Mouse (Mus musculus) liver, embryonic 11.5 days (tissue): Measurements from ENCODE around the gene Ankrd66. TPM values are rescaled to one million over a fixed set of nuclear protein-coding genes. Genes with fewer than 3 reads are reported as not detected.

Experiments
- ATAC-seq: fragments of 200-750 bp; cut with Nextera tagmentation; replicated peaks from 2 replicates; pipeline ENCODE4 v1.8.0; 2017; ENCODE audit warnings: moderate number of reproducible peaks, mild to moderate bottlenecking, moderate TSS enrichment, moderate library complexity; ENCODE audit not compliant: low FRiP score
- DNase-seq: peaks from one replicate; pipeline ENCODE4 v3.0.0-alpha.2; 2017; ENCODE audit warnings: low spot score
- H3K27ac ChIP-seq: fragments of 300-500 bp; sonication (generic); 2 replicates; pipeline ENCODE4 v1.5.1; 2014; ENCODE audit warnings: mild to moderate bottlenecking, low read depth, low read length, control low read depth
- H3K27me3 ChIP-seq: fragments of 300-500 bp; sonication (generic); replicated peaks from 2 replicates; pipeline ENCODE4 v1.6.1; 2014; ENCODE audit warnings: low read length, mixed read lengths; ENCODE audit not compliant: control insufficient read depth, insufficient read depth
- H3K36me3 ChIP-seq: fragments of 300-500 bp; sonication (generic); 2 replicates; pipeline ENCODE4 v1.6.1; 2014; ENCODE audit warnings: mild to moderate bottlenecking, low read length, moderate library complexity, mixed read lengths; ENCODE audit not compliant: control insufficient read depth, insufficient read depth
- H3K4me1 ChIP-seq: fragments of 300-500 bp; sonication (generic); replicated peaks from 2 replicates; pipeline ENCODE4 v1.6.1; 2014; ENCODE audit warnings: low read length, mixed read lengths; ENCODE audit not compliant: control insufficient read depth, insufficient read depth
- H3K4me2 ChIP-seq: fragments of 300-500 bp; sonication (generic); 2 replicates; pipeline ENCODE4 v1.6.1; 2014; ENCODE audit warnings: mild to moderate bottlenecking, control low read depth, moderate library complexity
- H3K4me3 ChIP-seq: fragments of 300-500 bp; sonication (generic); 2 replicates; pipeline ENCODE4 v1.5.1; 2014; ENCODE audit warnings: low read depth, low read length, control low read depth
- H3K9ac ChIP-seq: fragments of 300-500 bp; sonication (generic); 2 replicates; pipeline ENCODE4 v1.6.1; 2014; ENCODE audit warnings: low read depth, low read length, control low read depth
- H3K9me3 ChIP-seq: fragments of 300-500 bp; sonication (generic); 2 replicates; pipeline ENCODE4 v1.6.1; 2016; ENCODE audit warnings: low read length, inconsistent platforms, mixed read lengths; ENCODE audit not compliant: control insufficient read depth
- WGBS: fragments of 180-500 bp; shearing (Covaris S2); extraction: QIAGEN DNeasy Blood & Tissue Kit; methylation state at CpG from one replicate; pipeline ENCODE4 v1.1.7; 2014; 5-methylcytosine and 5-hydroxymethylcytosine counted together
- polyA plus RNA-seq: library from polyadenylated mRNA; unstranded; fragments of >200 nt; fragmentation: Nextera tagmentation; extraction: Ambion mirVana; gene quantifications from 2 replicates; pipeline ENCODE4 v1.2.1, GENCODE M21; 2014

The Ankrd66 gene
- polyA plus RNA-seq, 1 experiment from 2014 or later, result not detected

- WGBS, result 55% methylated on average over 3 of the region's 3 CpGs
- H3K4me1 ChIP-seq, result no peaks in the 10 kb centered on the region
- no peak for ATAC-seq
- H3K9me3 ChIP-seq, result no peaks in the 10 kb centered on the region
- no peaks in the 10 kb centered on the region for H3K27me3 ChIP-seq
- no peak overlapping the region for H3K4me3 ChIP-seq
- H3K4me2 ChIP-seq, result no peak overlapping the region
- no peak overlapping the region for H3K9ac ChIP-seq
- H3K27ac ChIP-seq, result no peak overlapping the region
- no peaks in the 10 kb centered on the region for H3K36me3 ChIP-seq
- DNase-seq, result no peak
Measured at GRCm38 (mm10) chr17:43520166-43520565, 23.3 kb downstream of the Ankrd66 start.

DNA sequence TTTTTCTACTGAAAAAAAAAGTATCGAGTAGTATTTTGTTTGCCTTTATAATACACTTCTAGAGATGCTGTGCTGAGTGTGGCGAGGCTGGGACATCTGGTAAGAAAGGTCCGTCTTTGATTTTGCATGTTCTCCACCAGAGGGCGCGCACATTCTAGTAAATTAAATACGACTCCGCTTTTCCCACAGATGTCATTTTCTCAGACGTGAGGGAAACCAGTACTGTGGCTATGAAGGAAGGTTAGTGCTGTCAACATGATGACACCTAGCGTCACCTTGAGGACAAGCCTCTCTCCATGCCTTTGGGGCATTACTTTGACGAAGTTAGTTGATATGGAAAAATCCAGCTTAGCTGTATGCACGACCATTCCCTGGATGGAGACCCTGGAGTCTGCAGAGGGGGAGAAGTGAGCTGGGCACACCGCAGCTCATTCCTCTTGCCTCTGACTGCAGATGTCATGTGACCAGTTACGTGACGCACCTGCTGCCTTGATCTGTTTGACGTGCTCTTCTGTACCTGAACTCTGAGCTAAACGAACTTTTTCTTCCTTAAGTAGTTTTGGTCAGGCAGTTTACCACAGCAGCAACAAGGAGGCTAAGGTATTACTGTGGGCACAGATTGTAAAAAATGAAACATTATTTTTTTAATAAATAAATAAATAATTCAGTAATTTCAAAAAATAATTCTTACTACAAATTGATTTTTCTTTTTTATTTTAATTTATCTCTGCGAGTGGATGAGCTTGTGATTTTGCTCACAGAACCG, 24.6 kb downstream of the Ankrd66 start:
- 27% methylated on average over 18 of the region's 18 CpGs for WGBS
- Histone ChIP-seq H3K36me3 (no peaks in the 10 kb centered on the region), H3K4me1 (no peaks in the 10 kb centered on the region), H3K9ac (no peak overlapping the region), H3K27ac (no peak overlapping the region), H3K27me3 (no peaks in the 10 kb centered on the region), H3K9me3 (no peaks in the 10 kb centered on the region), H3K4me2 (no peak overlapping the region), H3K4me3 (no peak overlapping the region)
- DNase-seq, result peak; percentile 39
- 0 out of 2 replicates have a peak, but pooled peaks have one; percentile 29 for ATAC-seq

- no peaks in the 10 kb centered on the region for H3K9me3 ChIP-seq
- H3K9ac ChIP-seq, result no peak overlapping the region
- H3K4me1 ChIP-seq, result no peaks in the 10 kb centered on the region
- DNase-seq (no peak), ATAC-seq (no peak)
- no peak overlapping the region for H3K4me2 ChIP-seq
- 81% methylated on average over 4 of the region's 4 CpGs for WGBS
- no peak overlapping the region for H3K27ac ChIP-seq
- no peaks in the 10 kb centered on the region for H3K36me3 ChIP-seq
- no peak overlapping the region for H3K4me3 ChIP-seq
- no peaks in the 10 kb centered on the region for H3K27me3 ChIP-seq
Measured at GRCm38 (mm10) chr17:43510782-43511181, 32.7 kb downstream of the Ankrd66 start.

GRCm38 (mm10) chr17:43504594-43504934, 38.9 kb downstream of the Ankrd66 start:
- 69% methylated on average over 6 of the region's 6 CpGs for WGBS
- H3K4me1 ChIP-seq, result no peaks in the 10 kb centered on the region
- H3K9me3 ChIP-seq, result no peaks in the 10 kb centered on the region
- no peak overlapping the region for H3K4me2 ChIP-seq
- no peak for DNase-seq
- H3K36me3 ChIP-seq, result no peaks in the 10 kb centered on the region
- no peak for ATAC-seq
- H3K27ac ChIP-seq, result no peak overlapping the region
- H3K27me3 ChIP-seq, result no peaks in the 10 kb centered on the region
- no peak overlapping the region for H3K4me3 ChIP-seq
- H3K9ac ChIP-seq, result no peak overlapping the region

GRCm38 (mm10) chr17:43503861-43504593, 39.4 kb downstream of the Ankrd66 start:
- H3K27me3 ChIP-seq, result no peaks in the 10 kb centered on the region
- no peaks in the 10 kb centered on the region for H3K9me3 ChIP-seq
- no peak for DNase-seq
- H3K4me3 ChIP-seq, result no peak overlapping the region
- H3K27ac ChIP-seq, result no peak overlapping the region
- no peak overlapping the region for H3K9ac ChIP-seq
- no peaks in the 10 kb centered on the region for H3K4me1 ChIP-seq
- WGBS, result 51% methylated on average over 4 of the region's 4 CpGs
- ATAC-seq, result no peak
- H3K4me2 ChIP-seq, result no peak overlapping the region
- H3K36me3 ChIP-seq, result no peaks in the 10 kb centered on the region

GRCm38 (mm10) chr17:43502592-43502991, 40.8 kb downstream of the Ankrd66 start, which contains the start of gene Mep1a:
Gene Mep1a (minus strand): TSS chr17:43502812.
- Histone ChIP-seq H3K4me1 (no peaks in the 10 kb centered on the region), H3K9ac (no peak within 1 kb of the TSS), H3K4me2 (no peak within 1 kb of the TSS), H3K36me3 (no peaks in the 10 kb centered on the region), H3K9me3 (no peaks in the 10 kb centered on the region), H3K27ac (no peak within 1 kb of the TSS), H3K27me3 (no peaks in the 10 kb centered on the region), H3K4me3 (no peak within 1 kb of the TSS)
- DNase-seq (no peak), ATAC-seq (no peak)
- WGBS, result 86% methylated on average over 9 of the region's 9 CpGs

GRCm38 (mm10) chr17:43501631-43502030, 41.8 kb downstream of the Ankrd66 start:
- WGBS, result 92% methylated on average over 5 of the region's 5 CpGs
- H3K27me3 ChIP-seq, result no peaks in the 10 kb centered on the region
- no peak overlapping the region for H3K27ac ChIP-seq
- DNase-seq (no peak), ATAC-seq (no peak)
- H3K4me3 ChIP-seq, result no peak overlapping the region
- no peak overlapping the region for H3K9ac ChIP-seq
- no peaks in the 10 kb centered on the region for H3K9me3 ChIP-seq
- no peak overlapping the region for H3K4me2 ChIP-seq
- H3K4me1 ChIP-seq, result no peaks in the 10 kb centered on the region
- no peaks in the 10 kb centered on the region for H3K36me3 ChIP-seq

- DNase-seq, result no peak
- Histone ChIP-seq H3K9ac (no peak overlapping the region), H3K4me3 (no peak overlapping the region), H3K4me1 (no peaks in the 10 kb centered on the region), H3K9me3 (no peaks in the 10 kb centered on the region), H3K4me2 (no peak overlapping the region), H3K27me3 (no peaks in the 10 kb centered on the region), H3K27ac (no peak overlapping the region), H3K36me3 (no peaks in the 10 kb centered on the region)
- 41% methylated on average over 3 of the region's 3 CpGs for WGBS
- ATAC-seq, result no peak
Measured at GRCm38 (mm10) chr17:43501223-43501622, 42.2 kb downstream of the Ankrd66 start.

- Histone ChIP-seq H3K4me1 (no peaks in the 10 kb centered on the region), H3K36me3 (no peaks in the 10 kb centered on the region), H3K9ac (no peak overlapping the region), H3K9me3 (no peaks in the 10 kb centered on the region), H3K27me3 (no peaks in the 10 kb centered on the region), H3K27ac (no peak overlapping the region), H3K4me2 (no peak overlapping the region), H3K4me3 (no peak overlapping the region)
- 76% methylated on average over 1 of the region's 1 CpGs for WGBS
- DNase-seq (no peak), ATAC-seq (no peak)
Measured at GRCm38 (mm10) chr17:43500513-43500912, 42.9 kb downstream of the Ankrd66 start.
